Mouse (Mus musculus) myocyte (in vitro differentiated cells): ENCODE results near the gene Snhg11.

Experiments
- CEBPB ChIP-seq: IDR thresholded peaks from 2 replicates; pipeline ENCODE4 v1.6.1; 2011; ENCODE audit warnings: mild to moderate bottlenecking, moderate library complexity; ENCODE audit not compliant: poor library complexity, insufficient read depth, severe bottlenecking
- E2F4 ChIP-seq: IDR thresholded peaks from one replicate; pipeline ENCODE4 v1.6.1; 2011; ENCODE audit warnings: mild to moderate bottlenecking, control low read depth, moderate library complexity; ENCODE audit not compliant: insufficient read depth
- MAX ChIP-seq: IDR thresholded peaks from one replicate; pipeline ENCODE4 v1.6.1; 2011; ENCODE audit warnings: low read depth, mild to moderate bottlenecking, control low read depth
- POLR2A ChIP-seq: IDR thresholded peaks from one replicate; pipeline ENCODE4 v1.6.1; 2011; ENCODE audit warnings: low read depth, mild to moderate bottlenecking, control low read depth, moderate library complexity; ENCODE audit not compliant: insufficient read length
- POLR2AphosphoS2 ChIP-seq: IDR thresholded peaks from one replicate; pipeline ENCODE4 v1.6.1; 2011; ENCODE audit warnings: low read depth, control low read depth; ENCODE audit not compliant: insufficient read length
- USF1 ChIP-seq: IDR thresholded peaks from one replicate; pipeline ENCODE4 v1.6.1; 2011; ENCODE audit warnings: low read depth, mild to moderate bottlenecking, control low read depth, moderate library complexity

DNA sequence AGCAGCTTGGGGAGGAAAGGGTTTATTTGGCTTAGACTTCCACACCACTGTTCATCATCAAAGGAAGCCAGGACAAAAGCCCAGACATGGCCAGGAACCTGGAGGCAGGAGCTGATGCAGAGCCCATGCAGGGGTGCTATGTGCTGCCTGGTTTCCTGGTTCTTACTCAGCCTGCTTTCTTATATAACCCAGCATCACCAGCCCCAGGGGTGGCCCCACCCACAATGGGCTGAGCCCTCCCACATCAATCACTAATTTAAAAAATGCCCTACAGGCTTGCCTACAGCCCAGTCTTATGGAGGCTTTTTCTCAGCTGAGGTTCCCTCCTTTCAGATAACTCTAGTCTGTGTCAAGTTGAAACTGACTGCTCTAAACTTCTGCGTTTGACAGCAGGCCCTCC, 2.4 kb downstream of the Snhg11 start:
- no peak for TF ChIP-seq POLR2A
- no peak for TF ChIP-seq USF1
- no peak for TF ChIP-seq POLR2AphosphoS2
- no peak for TF ChIP-seq MAX
- TF ChIP-seq E2F4 = no peak
- no peak for TF ChIP-seq CEBPB
